Mouse (Mus musculus) intestine, embryonic 16.5 days (tissue): ENCODE measurements at regions not wholly inside any gene's neighbourhood (a gene's known extent, or its start where the extent isn't known, plus 50 kb on each side); places are given as distances from the start of the nearest gene placed in this dataset.
A peak's percentile ranks its signal among the peaks of the same experiment; 100 is the strongest.

Experiments
- ATAC-seq: fragments of 200-750 bp; cut with Nextera tagmentation; 2 replicates; pipeline ENCODE4 v1.8.0; 2017; ENCODE audit warnings: moderate TSS enrichment, moderate library complexity
- H3K27ac ChIP-seq: fragments of 300-500 bp; sonication (generic); 2 replicates; pipeline ENCODE4 v1.5.1; 2014; ENCODE audit warnings: mild to moderate bottlenecking, low read length
- H3K27me3 ChIP-seq: fragments of 300-500 bp; sonication (generic); replicated peaks from 2 replicates; pipeline ENCODE4 v1.6.1; 2014; ENCODE audit warnings: low read length, control low read depth, mixed read lengths; ENCODE audit not compliant: control insufficient read depth, insufficient read depth
- H3K36me3 ChIP-seq: fragments of 300-500 bp; sonication (generic); 2 replicates; pipeline ENCODE4 v1.6.1; 2014; ENCODE audit warnings: low read length, control low read depth; ENCODE audit not compliant: control insufficient read depth, insufficient read depth
- H3K4me1 ChIP-seq: fragments of 300-500 bp; sonication (generic); 2 replicates; pipeline ENCODE4 v1.6.1; 2014; ENCODE audit warnings: low read length, control low read depth, mixed read lengths; ENCODE audit not compliant: control insufficient read depth, insufficient read depth
- H3K4me2 ChIP-seq: fragments of 300-500 bp; sonication (generic); 2 replicates; pipeline ENCODE4 v1.6.1; 2014; ENCODE audit warnings: low read depth, low read length, control low read depth
- H3K4me3 ChIP-seq: fragments of 300-500 bp; sonication (generic); 2 replicates; pipeline ENCODE4 v1.5.1; 2014; ENCODE audit warnings: mild to moderate bottlenecking, low read length
- H3K9ac ChIP-seq: fragments of 300-500 bp; sonication (generic); 2 replicates; pipeline ENCODE4 v1.6.1; 2014; ENCODE audit warnings: low read depth, low read length
- H3K9me3 ChIP-seq: fragments of 300-500 bp; sonication (generic); 2 replicates; pipeline ENCODE4 v1.6.1; 2016; ENCODE audit warnings: low read length, control low read depth; ENCODE audit not compliant: control insufficient read depth
- WGBS: fragments of 180-500 bp; shearing (Covaris S2); extraction: QIAGEN DNeasy Blood & Tissue Kit; methylation state at CpG from one replicate; pipeline ENCODE4 v1.1.7; 2014; 5-methylcytosine and 5-hydroxymethylcytosine counted together

GRCm38 (mm10) chr10:68344991-68345720, 66.6 kb upstream of the Arid5b start:
- Histone ChIP-seq H3K4me2 (no peak overlapping the region), H3K9me3 (0 out of 2 replicates have a peak, but pooled peaks cover 3% of the 10 kb centered on the region), H3K27me3 (no peaks in the 10 kb centered on the region), H3K4me1 (peaks cover 5% of the 10 kb centered on the region; the same call in 1 of the 2 replicates), H3K27ac (peak overlapping the region; percentile 24; the same call in 1 of the 2 replicates), H3K9ac (no peak overlapping the region), H3K4me3 (no peak overlapping the region), H3K36me3 (no peaks in the 10 kb centered on the region)
- WGBS: 66% methylated on average over 18 of the region's 18 CpGs
- ATAC-seq: peak; percentile 84

DNA sequence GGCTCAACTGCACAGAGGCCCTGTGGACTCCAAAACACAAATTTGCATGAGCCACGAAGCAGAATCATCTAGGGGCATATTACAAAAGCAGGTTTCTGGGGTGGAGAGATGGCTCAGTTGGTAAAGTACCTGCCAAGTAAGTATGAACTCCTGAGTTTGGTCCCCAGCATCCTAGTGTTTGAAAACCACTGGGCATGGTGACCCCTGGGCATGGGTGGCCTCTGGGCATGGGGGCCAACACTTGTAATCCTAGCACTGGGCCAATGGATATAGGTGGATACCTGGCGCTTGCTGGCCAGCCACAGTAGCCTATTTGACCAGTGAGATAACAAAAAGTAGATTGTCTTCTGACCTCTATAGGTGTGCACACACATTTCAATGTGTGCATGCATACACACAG, 65.7 kb upstream of the Arid5b start:
- no peaks in the 10 kb centered on the region for H3K27me3 ChIP-seq
- H3K4me1 ChIP-seq: peaks cover 5% of the 10 kb centered on the region; the same call in 1 of the 2 replicates
- ATAC-seq: no peak
- H3K9me3 ChIP-seq: 0 out of 2 replicates have a peak, but pooled peaks cover 3% of the 10 kb centered on the region
- H3K27ac ChIP-seq: no peak overlapping the region
- H3K4me2 ChIP-seq: no peak overlapping the region
- no peaks in the 10 kb centered on the region for H3K36me3 ChIP-seq
- 88% methylated on average over 2 of the region's 2 CpGs for WGBS
- no peak overlapping the region for H3K4me3 ChIP-seq
- H3K9ac ChIP-seq: no peak overlapping the region

GRCm38 (mm10) chr10:68334054-68334453, 55.5 kb upstream of the Arid5b start:
- 85% methylated on average over 5 of the region's 5 CpGs for WGBS
- no peak overlapping the region for H3K9ac ChIP-seq
- no peaks in the 10 kb centered on the region for H3K36me3 ChIP-seq
- H3K9me3 ChIP-seq: no peaks in the 10 kb centered on the region
- H3K4me2 ChIP-seq: no peak overlapping the region
- H3K4me3 ChIP-seq: no peak overlapping the region
- no peak for ATAC-seq
- no peak overlapping the region for H3K27ac ChIP-seq
- no peaks in the 10 kb centered on the region for H3K4me1 ChIP-seq
- H3K27me3 ChIP-seq: no peaks in the 10 kb centered on the region
